Mouse (Mus musculus): Measurements from ENCODE around the gene Mylpf. TPM values are rescaled to one million over a fixed set of nuclear protein-coding genes. Genes with fewer than 3 reads are reported as not detected.

The Mylpf gene
- polyA plus RNA-seq, 1 experiment from 2014 or later = 19.7 TPM

GRCm38 (mm10) chr7:127210266-127210665, 1.6 kb downstream of the Mylpf start:
- Histone ChIP-seq H3K27ac (ENCODE audit: low read depth) (peak overlapping the region; percentile 84), H3K9me3 (ENCODE audit: low read length) (no peaks in the 10 kb centered on the region), H3K9ac (replicated peaks) (peak overlapping the region; percentile 52; the same call in 1 of the 2 replicates), H3K4me2 (ENCODE audit: low read depth, low read length) (peak overlapping the region; percentile 79), H3K4me3 (ENCODE audit: low read depth, low read length) (peak overlapping the region; percentile 67; the same call in 1 of the 2 replicates), H3K27me3 (ENCODE audit: insufficient read depth, low read length) (no peaks in the 10 kb centered on the region), H3K4me1 (ENCODE audit: insufficient read depth) (peaks cover 35% of the 10 kb centered on the region), H3K36me3 (replicated peaks; ENCODE audit: insufficient read depth, low read length) (peaks cover 9% of the 10 kb centered on the region; the same call in 1 of the 2 replicates)
- no peak for DNase-seq
- TF ChIP-seq CTCF (IDR thresholded peaks at IDR 0.05; ENCODE audit: low read depth) = no peak
- TF ChIP-seq EP300 (IDR thresholded peaks at IDR 0.05; ENCODE audit: low read depth) = no peak
- 82% methylated on average over 4 of the region's 4 CpGs for WGBS (ENCODE audit: insufficient replicate concordance)
- ATAC-seq = no peak

GRCm38 (mm10) chr7:127211014-127211745, 2.5 kb downstream of the Mylpf start:
- Histone ChIP-seq H3K36me3 (replicated peaks; ENCODE audit: insufficient read depth, low read length) (peaks cover 9% of the 10 kb centered on the region; the same call in 1 of the 2 replicates), H3K9me3 (ENCODE audit: low read length) (no peaks in the 10 kb centered on the region), H3K4me2 (ENCODE audit: low read depth, low read length) (no peak overlapping the region), H3K27ac (ENCODE audit: low read depth) (no peak overlapping the region), H3K9ac (replicated peaks) (no peak overlapping the region), H3K27me3 (ENCODE audit: insufficient read depth, low read length) (no peaks in the 10 kb centered on the region), H3K4me3 (ENCODE audit: low read depth, low read length) (no peak overlapping the region), H3K4me1 (ENCODE audit: insufficient read depth) (peaks cover 36% of the 10 kb centered on the region)
- TF ChIP-seq CTCF (IDR thresholded peaks at IDR 0.05; ENCODE audit: low read depth) (no peak), EP300 (IDR thresholded peaks at IDR 0.05; ENCODE audit: low read depth) (no peak)
- DNase-seq (no peak), ATAC-seq (no peak)
- 60% methylated on average over 5 of the region's 5 CpGs for WGBS (ENCODE audit: insufficient replicate concordance)

- no peaks in the 10 kb centered on the region for H3K9me3 ChIP-seq (ENCODE audit: low read length)
- no peak overlapping the region for H3K4me2 ChIP-seq (ENCODE audit: low read depth, low read length)
- no peak for ATAC-seq
- H3K4me3 ChIP-seq (ENCODE audit: low read depth, low read length) = no peak overlapping the region
- H3K36me3 ChIP-seq (replicated peaks; ENCODE audit: insufficient read depth, low read length) = peaks cover 9% of the 10 kb centered on the region; the same call in 1 of the 2 replicates
- no peak overlapping the region for H3K27ac ChIP-seq (ENCODE audit: low read depth)
- no peaks in the 10 kb centered on the region for H3K27me3 ChIP-seq (ENCODE audit: insufficient read depth, low read length)
- WGBS (ENCODE audit: insufficient replicate concordance) = 84% methylated on average over 12 of the region's 12 CpGs
- H3K4me1 ChIP-seq (ENCODE audit: insufficient read depth) = peaks cover 37% of the 10 kb centered on the region
- TF ChIP-seq EP300 (IDR thresholded peaks at IDR 0.05; ENCODE audit: low read depth) (no peak), CTCF (IDR thresholded peaks at IDR 0.05; ENCODE audit: low read depth) (no peak)
- no peak for DNase-seq
- no peak overlapping the region for H3K9ac ChIP-seq (replicated peaks)
Measured at GRCm38 (mm10) chr7:127212432-127213250, 4.0 kb downstream of the Mylpf start.

GRCm38 (mm10) chr7:127213485-127213884, 4.8 kb downstream of the Mylpf start:
- Histone ChIP-seq H3K27ac (ENCODE audit: low read depth) (no peak overlapping the region), H3K9ac (replicated peaks) (no peak overlapping the region), H3K9me3 (ENCODE audit: low read length) (no peaks in the 10 kb centered on the region), H3K36me3 (replicated peaks; ENCODE audit: insufficient read depth, low read length) (peaks cover 9% of the 10 kb centered on the region; the same call in 1 of the 2 replicates), H3K27me3 (ENCODE audit: insufficient read depth, low read length) (no peaks in the 10 kb centered on the region), H3K4me2 (ENCODE audit: low read depth, low read length) (no peak overlapping the region), H3K4me3 (ENCODE audit: low read depth, low read length) (no peak overlapping the region), H3K4me1 (ENCODE audit: insufficient read depth) (peaks cover 44% of the 10 kb centered on the region)
- no peak for TF ChIP-seq EP300 (IDR thresholded peaks at IDR 0.05; ENCODE audit: low read depth)
- TF ChIP-seq CTCF (IDR thresholded peaks at IDR 0.05; ENCODE audit: low read depth) = peak; percentile 87
- DNase-seq (peak; percentile 56), ATAC-seq (no peak)
- 25% methylated on average over 7 of the region's 7 CpGs for WGBS (ENCODE audit: insufficient replicate concordance)

DNA sequence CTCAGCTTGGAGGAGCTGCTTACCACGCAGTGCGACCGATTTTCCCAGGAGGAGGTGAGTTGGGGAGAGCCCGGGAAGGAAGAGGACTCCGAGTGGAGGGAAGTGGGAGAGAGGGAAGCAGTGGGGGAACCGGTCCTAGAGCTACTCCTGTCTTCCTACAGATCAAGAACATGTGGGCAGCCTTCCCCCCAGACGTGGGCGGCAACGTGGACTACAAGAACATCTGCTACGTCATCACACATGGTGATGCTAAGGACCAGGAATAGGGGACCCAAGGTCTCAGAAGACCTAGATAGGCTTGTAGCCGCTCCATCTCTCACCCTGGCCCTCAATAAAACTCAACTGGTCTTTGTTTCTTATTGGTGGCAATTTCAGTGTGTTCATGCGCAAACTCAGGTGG, 5.2 kb downstream of the Mylpf start:
- WGBS (ENCODE audit: insufficient replicate concordance) = 72% methylated on average over 12 of the region's 12 CpGs
- no peak for TF ChIP-seq CTCF (IDR thresholded peaks at IDR 0.05; ENCODE audit: low read depth)
- no peak for TF ChIP-seq EP300 (IDR thresholded peaks at IDR 0.05; ENCODE audit: low read depth)

GRCm38 (mm10) chr7:127214521-127214920, 5.8 kb downstream of the Mylpf start:
- Histone ChIP-seq H3K4me1 (ENCODE audit: insufficient read depth) (peaks cover 49% of the 10 kb centered on the region), H3K27ac (ENCODE audit: low read depth) (no peak overlapping the region), H3K9ac (replicated peaks) (no peak overlapping the region; the same call in 1 of the 2 replicates), H3K4me2 (ENCODE audit: low read depth, low read length) (peak overlapping the region; percentile 70; the same call in 1 of the 2 replicates), H3K36me3 (replicated peaks; ENCODE audit: insufficient read depth, low read length) (peaks cover 9% of the 10 kb centered on the region; the same call in 1 of the 2 replicates), H3K9me3 (ENCODE audit: low read length) (no peaks in the 10 kb centered on the region), H3K4me3 (ENCODE audit: low read depth, low read length) (no peak overlapping the region), H3K27me3 (ENCODE audit: insufficient read depth, low read length) (no peaks in the 10 kb centered on the region)
- TF ChIP-seq EP300 (IDR thresholded peaks at IDR 0.05; ENCODE audit: low read depth) = no peak
- no peak for TF ChIP-seq CTCF (IDR thresholded peaks at IDR 0.05; ENCODE audit: low read depth)
- ATAC-seq (no peak), DNase-seq (no peak)
- 67% methylated on average over 21 of the region's 21 CpGs for WGBS (ENCODE audit: insufficient replicate concordance)

More for the DNA sequence above, 5.2 kb downstream of the Mylpf start:
- no peak for ATAC-seq
- Histone ChIP-seq H3K4me1 (ENCODE audit: insufficient read depth) (peaks cover 49% of the 10 kb centered on the region), H3K27ac (ENCODE audit: low read depth) (no peak overlapping the region), H3K27me3 (ENCODE audit: insufficient read depth, low read length) (no peaks in the 10 kb centered on the region), H3K4me3 (ENCODE audit: low read depth, low read length) (no peak overlapping the region), H3K9ac (replicated peaks) (no peak overlapping the region), H3K4me2 (ENCODE audit: low read depth, low read length) (no peak overlapping the region), H3K9me3 (ENCODE audit: low read length) (no peaks in the 10 kb centered on the region), H3K36me3 (replicated peaks; ENCODE audit: insufficient read depth, low read length) (peaks cover 9% of the 10 kb centered on the region; the same call in 1 of the 2 replicates)
- DNase-seq = no peak
